Mouse (Mus musculus): ENCODE measurements around the gene Gdpd3.

GRCm38 (mm10) chr7:126796350-126796932 lies 30.3 kb downstream of the Gdpd3 start:
- TF ChIP-seq POLR2A (IDR thresholded peaks at IDR 0.05; ENCODE audit: control insufficient read depth, low read depth, low read length) = no peak
- TF ChIP-seq CTCF (IDR thresholded peaks at IDR 0.05; ENCODE audit: control insufficient read depth, insufficient read depth, insufficient replicate concordance, low read depth, low read length) = peak; percentile 13; the same call in 1 of the 2 replicates

All from testis, adult 2 months (tissue).